Mouse (Mus musculus): Measurements from ENCODE around the gene Tmem256.

DNA sequence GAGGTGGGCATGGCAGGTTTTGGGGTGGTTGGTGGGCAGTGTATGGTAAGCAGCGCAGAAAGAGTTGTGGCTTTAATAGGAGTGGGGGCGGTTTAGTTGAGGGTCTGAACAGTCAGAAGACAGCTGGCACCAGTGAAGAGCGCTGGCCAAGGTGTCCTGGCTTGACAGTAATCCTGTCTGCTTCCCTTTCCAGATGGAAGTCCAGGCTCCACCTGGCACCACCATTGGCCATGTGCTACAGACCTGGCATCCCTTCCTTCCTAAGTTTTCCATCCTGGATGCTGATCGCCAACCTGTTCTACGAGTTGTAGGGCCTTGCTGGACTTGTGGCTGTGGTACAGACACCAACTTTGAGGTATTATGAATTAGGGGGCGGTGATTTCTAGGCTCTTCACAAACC is 9.7 kb downstream of the Tmem256 start:
- TF ChIP-seq JUND (conservative IDR thresholded peaks at IDR 0.05; ENCODE audit: low read depth, low read length) (no peak), USF1 (IDR thresholded peaks at IDR 0.05; ENCODE audit: low read depth, low read length) (no peak), CTCF (conservative IDR thresholded peaks at IDR 0.05 in 1 of 2, IDR thresholded peaks at IDR 0.05 in 1 of 2; ENCODE audit: low read depth in 2 of 2, low read length in 2 of 2) (no peak), POLR2A (IDR thresholded peaks at IDR 0.05; ENCODE audit: low read depth, low read length) (no peak), ZKSCAN1 (IDR thresholded peaks at IDR 0.05; ENCODE audit: borderline replicate concordance, low read depth, low read length) (no peak), MAX (IDR thresholded peaks at IDR 0.05; ENCODE audit: low read length) (no peak), GABPA (IDR thresholded peaks at IDR 0.05; ENCODE audit: insufficient replicate concordance, low read depth, low read length) (no peak), CHD2 (IDR thresholded peaks at IDR 0.05; ENCODE audit: low read length) (no peak)

Measured in CH12.LX (cell line).